Mouse (Mus musculus): ENCODE results near the gene Tbc1d4. TPM values are rescaled to one million over a fixed set of nuclear protein-coding genes. Genes with fewer than 3 reads are reported as not detected.

The Tbc1d4 gene
- total RNA-seq, 2 experiments from 2014 or later: 89.3 to 105 TPM

GRCm38 (mm10) chr14:101501868-101502267 lies 107.1 kb downstream of the Tbc1d4 start:
- DNase-seq: no peak

- no peak for DNase-seq
Measured at GRCm38 (mm10) chr14:101501452-101501851, 107.5 kb downstream of the Tbc1d4 start.

- DNase-seq: no peak
Measured at GRCm38 (mm10) chr14:101500826-101501225, 108.2 kb downstream of the Tbc1d4 start.

GRCm38 (mm10) chr14:101499838-101500237 lies 109.2 kb downstream of the Tbc1d4 start:
- DNase-seq: no peak

- no peak for DNase-seq
Measured at GRCm38 (mm10) chr14:101488264-101488810, 120.7 kb downstream of the Tbc1d4 start.

GRCm38 (mm10) chr14:101486550-101486949 lies 122.4 kb downstream of the Tbc1d4 start:
- DNase-seq: no peak

- peak; percentile 60 to 76 for DNase-seq
Measured at GRCm38 (mm10) chr14:101483230-101483629, 125.8 kb downstream of the Tbc1d4 start.

GRCm38 (mm10) chr14:101482270-101482669 lies 126.7 kb downstream of the Tbc1d4 start:
- DNase-seq: peak in 1 of 2 experiments; percentile 58

GRCm38 (mm10) chr14:101481165-101481564 lies 127.8 kb downstream of the Tbc1d4 start:
- DNase-seq: no peak

GRCm38 (mm10) chr14:101480541-101480940 lies 128.4 kb downstream of the Tbc1d4 start:
- DNase-seq: no peak

GRCm38 (mm10) chr14:101477827-101478220 lies 131.2 kb downstream of the Tbc1d4 start:
- DNase-seq: no peak

- DNase-seq: no peak
Measured at GRCm38 (mm10) chr14:101477081-101477826, 131.7 kb downstream of the Tbc1d4 start.

GRCm38 (mm10) chr14:101469475-101470093 lies 139.4 kb downstream of the Tbc1d4 start:
- DNase-seq: no peak

GRCm38 (mm10) chr14:101468143-101468542 lies 140.8 kb downstream of the Tbc1d4 start:
- no peak for DNase-seq

- DNase-seq: no peak
Measured at GRCm38 (mm10) chr14:101467532-101467931, 141.5 kb downstream of the Tbc1d4 start.

- no peak for DNase-seq
Measured at GRCm38 (mm10) chr14:101466521-101466920, 142.5 kb downstream of the Tbc1d4 start.

- DNase-seq: no peak
Measured at GRCm38 (mm10) chr14:101465893-101466292, 143.1 kb downstream of the Tbc1d4 start.

- peak; percentile 43 to 73 for DNase-seq
Measured at GRCm38 (mm10) chr14:101460768-101461167, 148.2 kb downstream of the Tbc1d4 start.

GRCm38 (mm10) chr14:101452915-101453314 lies 156.1 kb downstream of the Tbc1d4 start:
- no peak for DNase-seq

- no peak for DNase-seq
Measured at GRCm38 (mm10) chr14:101447857-101448256, 161.1 kb downstream of the Tbc1d4 start.

GRCm38 (mm10) chr14:101445205-101445604 lies 163.8 kb downstream of the Tbc1d4 start:
- no peak for DNase-seq

- DNase-seq: no peak
Measured at GRCm38 (mm10) chr14:101437925-101438324, 171.1 kb downstream of the Tbc1d4 start.

- no peak for DNase-seq
Measured at GRCm38 (mm10) chr14:101430536-101430935, 178.5 kb downstream of the Tbc1d4 start.
